Mouse (Mus musculus) kidney, postnatal 0 days (tissue): ENCODE measurements at regions not wholly inside any gene's neighbourhood (a gene's known extent, or its start where the extent isn't known, plus 50 kb on each side); places are given as distances from the start of the nearest gene placed in this dataset.
A peak's percentile ranks its signal among the peaks of the same experiment; 100 is the strongest.

Source experiments
- ATAC-seq: fragments of 200-750 bp; cut with Nextera tagmentation; replicated peaks from 2 replicates; pipeline ENCODE4 v1.8.0; 2017; ENCODE audit warnings: low read depth, moderate number of reproducible peaks, moderate TSS enrichment, moderate library complexity; ENCODE audit not compliant: low FRiP score
- DNase-seq: peaks from one replicate; pipeline ENCODE4 v3.0.0-alpha.2; 2016; ENCODE audit warnings: low spot score
- H3K27ac ChIP-seq: fragments of 300-500 bp; sonication (generic); 2 replicates; pipeline ENCODE4 v1.5.1; 2014; ENCODE audit warnings: mild to moderate bottlenecking
- H3K27me3 ChIP-seq: fragments of 300-500 bp; sonication (generic); 2 replicates; pipeline ENCODE4 v1.6.1; 2014; ENCODE audit warnings: low read length, mixed read lengths; ENCODE audit not compliant: insufficient read depth
- H3K36me3 ChIP-seq: fragments of 300-500 bp; sonication (generic); 2 replicates; pipeline ENCODE4 v1.6.1; 2014; ENCODE audit warnings: low read length, mixed read lengths; ENCODE audit not compliant: insufficient read depth
- H3K4me1 ChIP-seq: fragments of 300-500 bp; sonication (generic); replicated peaks from 2 replicates; pipeline ENCODE4 v1.6.1; 2014; ENCODE audit warnings: antibody characterized with exemption, low read length, mixed read lengths; ENCODE audit not compliant: insufficient read depth
- H3K4me2 ChIP-seq: fragments of 300-500 bp; sonication (generic); 2 replicates; pipeline ENCODE4 v1.6.1; 2014; ENCODE audit warnings: mild to moderate bottlenecking, low read length, moderate library complexity, mixed read lengths
- H3K4me3 ChIP-seq: fragments of 300-500 bp; sonication (generic); replicated peaks from 2 replicates; pipeline ENCODE4 v1.5.1; 2014; ENCODE audit warnings: low read depth, low read length
- H3K9ac ChIP-seq: fragments of 300-500 bp; sonication (generic); 2 replicates; pipeline ENCODE4 v1.6.1; 2014; ENCODE audit warnings: low read depth, low read length
- H3K9me3 ChIP-seq: fragments of 300-500 bp; sonication (generic); replicated peaks from 2 replicates; pipeline ENCODE4 v1.6.1; 2016; ENCODE audit warnings: low read length, inconsistent platforms, mixed read lengths
- CTCF ChIP-seq: IDR thresholded peaks from 2 replicates; pipeline ENCODE4 v1.5.1; 2016; ENCODE audit warnings: antibody characterized with exemption, low read depth, mild to moderate bottlenecking, moderate library complexity
- WGBS: fragments of 180-500 bp; shearing (Covaris S2); extraction: QIAGEN DNeasy Blood & Tissue Kit; methylation state at CpG from one replicate; pipeline ENCODE4 v1.1.7; 2014; 5-methylcytosine and 5-hydroxymethylcytosine counted together

DNA sequence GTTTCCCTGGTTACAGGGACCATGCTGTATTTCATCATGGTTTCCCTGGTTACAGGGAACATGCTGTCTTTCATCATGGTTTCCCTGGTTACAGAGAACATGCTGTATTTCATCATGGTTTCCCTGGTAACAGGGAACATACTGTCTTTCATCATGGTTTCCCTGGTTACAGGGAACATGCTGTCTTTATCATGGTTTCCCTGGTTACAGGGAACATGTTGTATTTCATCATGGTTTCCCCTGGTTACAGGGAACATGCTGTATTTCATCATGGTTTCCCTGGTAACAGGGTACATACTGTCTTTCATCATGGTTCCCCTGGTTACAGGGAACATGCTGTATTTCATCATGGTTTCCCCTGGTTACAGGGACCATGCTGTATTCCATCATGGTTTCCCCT, 1579.5 kb downstream of the 4930444P10Rik start:
- no peaks in the 10 kb centered on the region for H3K27me3 ChIP-seq
- no peak for TF ChIP-seq CTCF
- H3K4me2 ChIP-seq: no peak overlapping the region
- H3K36me3 ChIP-seq: no peaks in the 10 kb centered on the region
- no peak overlapping the region for H3K9ac ChIP-seq
- H3K4me1 ChIP-seq: no peaks in the 10 kb centered on the region
- ATAC-seq (no peak), DNase-seq (no peak)
- H3K4me3 ChIP-seq: no peak overlapping the region
- H3K9me3 ChIP-seq: no peaks in the 10 kb centered on the region
- no peak overlapping the region for H3K27ac ChIP-seq

DNA sequence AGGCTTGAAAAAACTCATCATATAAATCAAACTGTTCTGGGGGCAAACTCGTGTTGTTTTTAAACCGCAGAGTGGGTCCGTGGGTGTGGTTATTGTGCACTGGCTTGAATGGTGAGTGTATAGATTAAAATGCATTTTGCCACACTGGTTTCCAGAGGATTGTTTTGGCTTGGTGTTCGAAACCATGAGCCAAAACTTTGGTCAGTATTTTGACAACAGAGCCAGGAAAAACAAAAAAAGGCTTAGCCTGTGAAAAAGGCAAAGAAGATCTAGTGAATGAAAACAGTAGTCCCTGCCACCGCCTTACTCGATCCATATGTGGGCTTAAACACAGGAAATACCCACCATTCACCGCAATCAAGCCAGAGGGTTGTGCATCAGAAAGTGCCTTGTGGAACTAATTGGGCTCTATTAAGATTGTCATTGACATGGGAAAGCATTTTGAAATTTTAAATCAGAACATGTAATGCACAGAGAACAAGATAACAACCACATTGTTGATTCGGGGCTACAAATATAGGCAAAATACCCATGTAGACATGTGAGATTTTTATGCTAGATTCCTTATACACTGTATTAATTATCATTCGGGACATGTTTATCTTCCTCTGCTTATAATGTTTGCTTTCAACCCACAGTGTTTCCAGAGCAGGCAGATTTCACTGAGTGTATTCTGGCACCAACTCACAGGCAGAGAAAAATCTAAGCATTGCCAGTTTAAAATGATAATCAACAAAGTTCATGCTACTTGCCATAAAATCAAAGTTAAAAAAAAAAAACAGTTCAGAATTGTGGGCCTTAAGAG, 1580.4 kb downstream of the 4930444P10Rik start:
- no peak for ATAC-seq
- no peak for TF ChIP-seq CTCF
- WGBS: 50% methylated on average over 9 of the region's 9 CpGs

DNA sequence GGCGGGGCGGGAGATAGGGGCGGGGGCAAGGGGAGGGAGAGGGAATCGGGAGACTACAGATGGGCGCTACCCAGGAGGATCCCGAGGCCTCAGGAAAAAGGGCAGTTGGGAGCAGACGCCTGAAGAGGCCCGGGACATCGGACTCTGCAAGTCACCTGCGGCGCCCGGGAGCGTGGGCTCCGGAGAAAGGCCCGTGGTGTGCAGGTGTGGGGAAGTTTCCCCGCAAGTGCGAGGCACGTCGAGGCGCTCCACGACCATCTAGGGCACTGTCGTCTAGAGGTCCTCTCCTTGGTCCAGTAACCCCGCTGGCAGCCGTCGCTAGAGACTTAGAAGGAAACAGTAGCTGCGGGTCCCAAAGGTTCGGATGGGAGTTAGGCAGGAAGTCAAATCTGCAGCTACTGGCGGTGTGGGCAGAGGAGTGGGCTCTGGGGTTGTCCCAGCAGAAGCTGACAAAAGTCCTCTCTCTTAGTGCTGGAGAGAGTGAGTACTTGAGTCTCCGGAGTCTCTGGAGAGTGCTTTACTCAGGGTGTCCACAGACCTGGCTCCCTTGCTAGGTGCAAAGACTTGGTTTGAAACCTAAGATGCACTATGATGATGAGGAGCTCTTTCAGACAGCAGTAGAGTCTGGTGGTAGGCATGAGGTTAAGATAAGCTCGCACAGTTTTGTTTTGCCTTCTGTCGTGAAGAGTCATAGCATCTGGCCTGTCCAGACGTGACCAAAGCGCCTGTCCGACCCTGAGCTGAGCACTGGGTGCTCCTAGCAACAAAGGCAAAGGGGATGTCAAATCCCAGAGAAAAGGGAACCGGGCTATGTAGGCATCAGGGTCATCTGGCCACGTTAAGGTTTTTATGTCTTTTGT, 1586.1 kb downstream of the 4930444P10Rik start:
- Histone ChIP-seq H3K4me1 (no peaks in the 10 kb centered on the region), H3K36me3 (no peaks in the 10 kb centered on the region), H3K9me3 (no peaks in the 10 kb centered on the region), H3K4me3 (peak overlapping the region; percentile 37), H3K27me3 (peaks cover 40% of the 10 kb centered on the region), H3K9ac (0 out of 2 replicates have a peak overlapping the region, but pooled peaks have one; percentile 27), H3K4me2 (peak overlapping the region; percentile 66), H3K27ac (no peak overlapping the region)
- WGBS: 5% methylated on average over 36 of the region's 36 CpGs
- TF ChIP-seq CTCF: no peak
- DNase-seq: peak; percentile 57
- peak; percentile 64 for ATAC-seq

More for the DNA sequence above, 1580.4 kb downstream of the 4930444P10Rik start:
- no peaks in the 10 kb centered on the region for H3K4me1 ChIP-seq
- H3K27ac ChIP-seq: no peak overlapping the region
- peaks cover 8% of the 10 kb centered on the region; the same call in 1 of the 2 replicates for H3K27me3 ChIP-seq
- no peak overlapping the region for H3K9ac ChIP-seq
- H3K4me3 ChIP-seq: no peak overlapping the region
- no peaks in the 10 kb centered on the region for H3K36me3 ChIP-seq
- no peak overlapping the region for H3K4me2 ChIP-seq
- no peak for DNase-seq
- no peaks in the 10 kb centered on the region for H3K9me3 ChIP-seq

DNA sequence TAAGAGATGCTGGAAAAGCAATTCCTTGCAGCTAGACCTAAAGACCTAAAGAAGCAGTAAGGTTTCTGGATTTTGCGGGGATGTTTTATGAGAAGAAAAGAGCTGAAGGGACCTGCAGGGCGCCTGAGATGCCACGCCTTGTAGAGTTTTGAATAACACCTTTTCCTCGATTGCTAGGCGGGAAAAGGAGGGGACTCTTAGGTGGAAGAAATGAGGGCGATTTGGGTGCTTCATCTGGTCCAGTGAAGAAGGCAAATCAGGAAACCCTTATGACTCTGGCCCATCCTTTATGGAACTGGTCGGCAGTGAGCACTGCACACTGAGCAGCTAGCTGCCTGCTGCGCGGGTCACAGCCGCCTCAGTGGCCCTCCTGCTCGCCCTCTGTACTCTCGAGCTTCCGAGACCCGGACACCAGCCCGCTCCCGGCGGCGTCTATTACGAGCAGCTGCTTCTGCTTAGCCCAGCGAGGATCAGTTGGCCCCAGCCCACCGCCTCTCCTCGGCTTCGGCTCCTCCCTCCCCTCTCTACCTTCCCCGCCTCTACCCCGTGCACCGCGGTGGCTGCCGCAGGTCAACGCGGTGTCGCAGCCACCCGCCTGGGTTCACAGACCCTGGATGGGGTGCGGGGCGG, 1586.8 kb downstream of the 4930444P10Rik start:
- peak; percentile 87 for ATAC-seq
- 0 out of 2 replicates have a peak overlapping the region, but pooled peaks have one; percentile 27 for H3K9ac ChIP-seq
- H3K4me1 ChIP-seq: no peaks in the 10 kb centered on the region
- H3K36me3 ChIP-seq: no peaks in the 10 kb centered on the region
- H3K27ac ChIP-seq: no peak overlapping the region
- 2% methylated on average over 33 of the region's 34 CpGs for WGBS
- H3K9me3 ChIP-seq: no peaks in the 10 kb centered on the region
- no peak for TF ChIP-seq CTCF
- peaks cover 40% of the 10 kb centered on the region for H3K27me3 ChIP-seq
- peak overlapping the region; percentile 66 for H3K4me2 ChIP-seq
- peak overlapping the region; percentile 37 for H3K4me3 ChIP-seq
- peak; percentile 71 for DNase-seq

DNA sequence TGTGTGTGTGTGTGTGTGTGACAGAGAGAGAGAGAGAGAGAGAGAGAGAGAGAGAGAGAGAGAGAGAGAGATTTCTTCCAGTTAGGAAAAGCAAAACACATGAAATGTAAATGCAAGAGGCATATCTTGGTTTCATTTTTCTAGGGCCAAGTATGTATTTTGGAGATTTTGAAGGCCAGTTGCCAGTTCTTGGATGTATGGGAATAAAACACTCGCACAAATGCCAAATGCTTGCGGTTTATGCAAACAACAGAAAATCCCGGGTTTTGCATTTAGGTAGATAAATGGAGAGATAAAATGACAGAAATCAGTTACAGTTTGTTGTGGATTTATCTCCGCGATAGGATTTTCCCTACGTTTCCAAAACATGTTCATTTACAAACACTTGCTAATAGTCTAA, 1587.4 kb downstream of the 4930444P10Rik start:
- Histone ChIP-seq H3K36me3 (no peaks in the 10 kb centered on the region), H3K9me3 (no peaks in the 10 kb centered on the region), H3K4me3 (no peak overlapping the region), H3K27ac (no peak overlapping the region), H3K27me3 (peaks cover 43% of the 10 kb centered on the region), H3K9ac (no peak overlapping the region), H3K4me1 (no peaks in the 10 kb centered on the region), H3K4me2 (no peak overlapping the region; the same call in 1 of the 2 replicates)
- DNase-seq (no peak), ATAC-seq (no peak)
- WGBS: 16% methylated on average over 6 of the region's 6 CpGs
- no peak for TF ChIP-seq CTCF
